Mouse (Mus musculus): ENCODE data around the gene BC029722. TPM values are rescaled to one million over a fixed set of nuclear protein-coding genes. Genes with fewer than 3 reads are reported as not detected.

BC029722 gene
- polyA plus RNA-seq, 1 experiment, result 81.7 TPM

- DNase-seq (ENCODE audit: extremely low spot score in 1 of 2, low spot score in 1 of 2), result no peak
These were observed 32.3 kb downstream of the BC029722 start for GRCm38 (mm10) chr2:155786905-155787304.

GRCm38 (mm10) chr2:155784534-155784933 lies 34.7 kb downstream of the BC029722 start:
- DNase-seq (ENCODE audit: extremely low spot score in 1 of 2, low spot score in 1 of 2), result peak; percentile 63 to 72

GRCm38 (mm10) chr2:155779506-155779905 lies 39.7 kb downstream of the BC029722 start:
- no peak for DNase-seq (ENCODE audit: extremely low spot score in 1 of 2, low spot score in 1 of 2)

GRCm38 (mm10) chr2:155779066-155779465 lies 40.2 kb downstream of the BC029722 start:
- no peak for DNase-seq (ENCODE audit: extremely low spot score in 1 of 2, low spot score in 1 of 2)

GRCm38 (mm10) chr2:155778004-155778403 lies 41.2 kb downstream of the BC029722 start:
- DNase-seq (ENCODE audit: extremely low spot score in 1 of 2, low spot score in 1 of 2), result no peak

- DNase-seq (ENCODE audit: extremely low spot score in 1 of 2, low spot score in 1 of 2), result no peak
These were observed 41.6 kb downstream of the BC029722 start for GRCm38 (mm10) chr2:155777688-155777985.

GRCm38 (mm10) chr2:155776824-155777687 lies 42.2 kb downstream of the BC029722 start:
- DNase-seq (ENCODE audit: extremely low spot score in 1 of 2, low spot score in 1 of 2), result no peak

- DNase-seq (ENCODE audit: extremely low spot score in 1 of 2, low spot score in 1 of 2), result peak in 1 of 2 experiments; percentile 42
These were observed 43.5 kb downstream of the BC029722 start for GRCm38 (mm10) chr2:155775685-155776263.

- no peak for DNase-seq (ENCODE audit: extremely low spot score in 1 of 2, low spot score in 1 of 2)
These were observed 44.1 kb downstream of the BC029722 start, which contains the start of gene Mmp24 for GRCm38 (mm10) chr2:155774927-155775684. Gene Mmp24, plus strand, starts transcription at chr2:155775342.

- DNase-seq (ENCODE audit: extremely low spot score in 1 of 2, low spot score in 1 of 2), result no peak
These were observed 44.8 kb downstream of the BC029722 start for GRCm38 (mm10) chr2:155774261-155774926.

- no peak for DNase-seq (ENCODE audit: extremely low spot score in 1 of 2, low spot score in 1 of 2)
These were observed 45.6 kb downstream of the BC029722 start for GRCm38 (mm10) chr2:155773664-155774063.

Other genes with a start within 250 kb of the BC029722 start
- 13.9 and 15.4 TPM in 2 replicates for gene Gss, start 226.6 kb downstream of the BC029722 start, polyA plus RNA-seq (2012; rRNA removed)
- gene Myh7b, start 208.2 kb downstream of the BC029722 start, polyA plus RNA-seq (2012; rRNA removed), result 5.8 and 6.0 TPM in 2 replicates
- gene Trpc4ap, start 127.0 kb downstream of the BC029722 start, polyA plus RNA-seq (2012; rRNA removed), result 152 and 159 TPM in 2 replicates
- gene Edem2, start 90.0 kb downstream of the BC029722 start, polyA plus RNA-seq (2012; rRNA removed), result 38.4 and 39.6 TPM in 2 replicates
- gene Gm17581, start 83.6 kb downstream of the BC029722 start, polyA plus RNA-seq (2012; rRNA removed), result not detected in 2 replicates
- 1.5 and 2.6 TPM in 2 replicates for gene Procr, start 68.3 kb downstream of the BC029722 start, polyA plus RNA-seq (2012; rRNA removed)
- 36.1 and 39.7 TPM in 2 replicates for gene Mmp24, start 44.1 kb downstream of the BC029722 start, polyA plus RNA-seq (2012; rRNA removed)
- gene Eif6, start 7.5 kb upstream of the BC029722 start, polyA plus RNA-seq (2012; rRNA removed), result 69.1 and 75.1 TPM in 2 replicates
- not detected in 2 replicates for gene Fam83c, start 15.4 kb upstream of the BC029722 start, polyA plus RNA-seq (2012; rRNA removed)
- 58.4 and 65.8 TPM in 2 replicates for gene Uqcc1, start 110.9 kb upstream of the BC029722 start, polyA plus RNA-seq (2012; rRNA removed)
- gene Gm15557, start 121.3 kb upstream of the BC029722 start, polyA plus RNA-seq (2012; rRNA removed), result not detected in 2 replicates
- 0.08 and 0.24 TPM in 2 replicates for gene Gdf5, start 125.9 kb upstream of the BC029722 start, polyA plus RNA-seq (2012; rRNA removed)
- gene Cep250, start 137.0 kb upstream of the BC029722 start, polyA plus RNA-seq (2012; rRNA removed), result 18.1 and 18.4 TPM in 2 replicates
- gene 6430550D23Rik, start 188.6 kb upstream of the BC029722 start, polyA plus RNA-seq (2012; rRNA removed), result 3.3 and 4.6 TPM in 2 replicates
- 317 TPM in 2 replicates for gene Ergic3, start 188.6 kb upstream of the BC029722 start, polyA plus RNA-seq (2012; rRNA removed)
- gene Fer1l4, start 233.5 kb upstream of the BC029722 start, polyA plus RNA-seq (2012; rRNA removed), result 0.08 TPM in 2 replicates
- gene Spag4, start 245.7 kb upstream of the BC029722 start, polyA plus RNA-seq (2012; rRNA removed), result 4.9 and 5.6 TPM in 2 replicates

Data from frontal cortex, adult 2 months (tissue).